Mouse (Mus musculus) spleen, postnatal 36 days (tissue): ENCODE results near the gene Psmd5.
A peak's percentile ranks its signal among the peaks of the same experiment; 100 is the strongest.
"Not testable (repeated sequence)": the region's sequence is repeated elsewhere in the genome, so short reads cannot be mapped to it uniquely, and the experiment has no call there.

Experiments
- DNase-seq, 2 experiments: peaks; one replicate each; pipeline ENCODE4 v3.0.0; 2022; ENCODE audit warnings: low spot score in 2 of 2, mixed read lengths in 1 of 2

Gene Psmd5

GRCm38 (mm10) chr2:34827591-34827990 is 47.2 kb downstream of the Psmd5 start:
- no peak for DNase-seq

- DNase-seq = no peak
These were observed 48.1 kb downstream of the Psmd5 start for GRCm38 (mm10) chr2:34826460-34827231.

GRCm38 (mm10) chr2:34825827-34826459 is 48.8 kb downstream of the Psmd5 start, which contains the start of gene Fbxw2:
Fbxw2 (minus strand) TSS chr2:34826311.
- peak; percentile 89 for DNase-seq

GRCm38 (mm10) chr2:34818492-34818891 is 56.3 kb downstream of the Psmd5 start:
- no peak for DNase-seq

GRCm38 (mm10) chr2:34815893-34816292 is 58.9 kb downstream of the Psmd5 start:
- DNase-seq = not testable (repeated sequence)

- DNase-seq = no peak
These were observed 62.1 kb downstream of the Psmd5 start for GRCm38 (mm10) chr2:34812706-34813105.

- no peak for DNase-seq
These were observed 64.0 kb downstream of the Psmd5 start for GRCm38 (mm10) chr2:34810775-34811174.

GRCm38 (mm10) chr2:34809568-34809967 is 65.2 kb downstream of the Psmd5 start:
- DNase-seq = no peak

- DNase-seq = no peak
These were observed 66.7 kb downstream of the Psmd5 start for GRCm38 (mm10) chr2:34808057-34808456.

GRCm38 (mm10) chr2:34805364-34805950 is 69.3 kb downstream of the Psmd5 start:
- DNase-seq = no peak

GRCm38 (mm10) chr2:34804815-34805214 is 70.0 kb downstream of the Psmd5 start:
- peak; percentile 22 to 47 for DNase-seq

- no peak for DNase-seq
These were observed 70.6 kb downstream of the Psmd5 start for GRCm38 (mm10) chr2:34804172-34804571.

GRCm38 (mm10) chr2:34803746-34804145 is 71.0 kb downstream of the Psmd5 start:
- DNase-seq = no peak

GRCm38 (mm10) chr2:34802565-34803245 is 72.1 kb downstream of the Psmd5 start:
- not testable (repeated sequence) for DNase-seq

- DNase-seq = peak; percentile 97 to 99
These were observed 73.0 kb downstream of the Psmd5 start for GRCm38 (mm10) chr2:34801516-34802482.

GRCm38 (mm10) chr2:34800371-34800770 is 74.4 kb downstream of the Psmd5 start:
- DNase-seq = no peak
